Mouse (Mus musculus): ENCODE results near the gene Dcps.
"Not testable (repeated sequence)": the region's sequence is repeated elsewhere in the genome, so short reads cannot be mapped to it uniquely, and the experiment has no call there.

DNA sequence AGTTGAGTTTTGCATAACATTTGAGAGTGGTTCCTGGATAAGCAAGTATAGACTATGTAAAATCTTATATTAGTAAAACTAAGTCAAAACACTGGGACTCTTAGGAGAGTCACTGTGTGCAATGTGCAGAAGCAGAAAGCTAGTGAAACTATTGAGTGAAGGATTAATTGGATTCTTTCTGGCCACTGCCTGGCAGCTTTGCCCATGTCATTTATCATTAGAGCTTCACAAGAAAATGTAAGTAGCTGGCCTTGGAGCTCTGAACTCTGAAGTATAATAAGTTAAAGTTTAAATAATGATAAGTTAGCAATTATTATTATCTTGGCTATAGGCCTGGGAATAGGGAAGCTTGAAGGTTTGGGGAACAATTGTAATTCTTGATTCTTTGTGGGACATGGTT is 27.0 kb downstream of the Dcps start:
- TF ChIP-seq CTCF (IDR thresholded peaks at IDR 0.05; ENCODE audit: low read depth, low read length); GATA2 (IDR thresholded peaks at IDR 0.05; ENCODE audit: borderline replicate concordance, low read depth, low read length); GATA1 (IDR thresholded peaks at IDR 0.05; ENCODE audit: borderline replicate concordance, low read length): not testable (repeated sequence)

All from G1E (cell line).